Mouse (Mus musculus) forebrain, embryonic 15.5 days (tissue): ENCODE results near the gene Ferd3l. TPM values are rescaled to one million over a fixed set of nuclear protein-coding genes. Genes with fewer than 3 reads are reported as not detected.

Source experiments
- ATAC-seq: fragments of 200-750 bp; cut with Nextera tagmentation; replicated peaks from 2 replicates; pipeline ENCODE4 v1.8.0; 2017; ENCODE audit warnings: mild to moderate bottlenecking, moderate TSS enrichment, moderate library complexity
- H3K27ac ChIP-seq: fragments of 300-500 bp; sonication (generic); replicated peaks from 2 replicates; pipeline ENCODE4 v1.5.1; 2015; ENCODE audit warnings: mild to moderate bottlenecking, inconsistent platforms
- H3K27me3 ChIP-seq: fragments of 300-500 bp; sonication (generic); 2 replicates; pipeline ENCODE4 v1.6.1; 2015; ENCODE audit warnings: inconsistent platforms
- H3K36me3 ChIP-seq: fragments of 300-500 bp; sonication (generic); 2 replicates; pipeline ENCODE4 v1.6.1; 2015; ENCODE audit warnings: mild to moderate bottlenecking, inconsistent platforms
- H3K4me1 ChIP-seq: fragments of 300-500 bp; sonication (generic); 2 replicates; pipeline ENCODE4 v1.6.1; 2015; ENCODE audit warnings: inconsistent platforms
- H3K4me2 ChIP-seq: fragments of 300-500 bp; sonication (generic); replicated peaks from 2 replicates; pipeline ENCODE4 v1.6.1; 2015; ENCODE audit warnings: mild to moderate bottlenecking, inconsistent platforms
- H3K4me3 ChIP-seq: fragments of 300-500 bp; sonication (generic); 2 replicates; pipeline ENCODE4 v1.5.1; 2015; ENCODE audit warnings: mild to moderate bottlenecking, inconsistent platforms
- H3K9ac ChIP-seq: fragments of 300-500 bp; sonication (generic); replicated peaks from 2 replicates; pipeline ENCODE4 v1.6.1; 2015; ENCODE audit warnings: mild to moderate bottlenecking, inconsistent platforms
- H3K9me3 ChIP-seq: fragments of 300-500 bp; sonication (generic); 2 replicates; pipeline ENCODE4 v1.6.1; 2016; ENCODE audit warnings: inconsistent platforms
- WGBS: fragments of 180-500 bp; shearing (Covaris S2); methylation state at CpG from one replicate; pipeline ENCODE4 v1.1.7; 2015; ENCODE audit warnings: mixed read lengths; 5-methylcytosine and 5-hydroxymethylcytosine counted together
- polyA plus RNA-seq: library from polyadenylated mRNA; unstranded; fragments of >200 nt; fragmentation: Nextera tagmentation; extraction: Ambion mirVana; gene quantifications from 2 replicates; pipeline ENCODE4 v1.2.1, GENCODE M21; 2015

Gene Ferd3l
- polyA plus RNA-seq, 1 experiment from 2014 or later, result not detected

DNA sequence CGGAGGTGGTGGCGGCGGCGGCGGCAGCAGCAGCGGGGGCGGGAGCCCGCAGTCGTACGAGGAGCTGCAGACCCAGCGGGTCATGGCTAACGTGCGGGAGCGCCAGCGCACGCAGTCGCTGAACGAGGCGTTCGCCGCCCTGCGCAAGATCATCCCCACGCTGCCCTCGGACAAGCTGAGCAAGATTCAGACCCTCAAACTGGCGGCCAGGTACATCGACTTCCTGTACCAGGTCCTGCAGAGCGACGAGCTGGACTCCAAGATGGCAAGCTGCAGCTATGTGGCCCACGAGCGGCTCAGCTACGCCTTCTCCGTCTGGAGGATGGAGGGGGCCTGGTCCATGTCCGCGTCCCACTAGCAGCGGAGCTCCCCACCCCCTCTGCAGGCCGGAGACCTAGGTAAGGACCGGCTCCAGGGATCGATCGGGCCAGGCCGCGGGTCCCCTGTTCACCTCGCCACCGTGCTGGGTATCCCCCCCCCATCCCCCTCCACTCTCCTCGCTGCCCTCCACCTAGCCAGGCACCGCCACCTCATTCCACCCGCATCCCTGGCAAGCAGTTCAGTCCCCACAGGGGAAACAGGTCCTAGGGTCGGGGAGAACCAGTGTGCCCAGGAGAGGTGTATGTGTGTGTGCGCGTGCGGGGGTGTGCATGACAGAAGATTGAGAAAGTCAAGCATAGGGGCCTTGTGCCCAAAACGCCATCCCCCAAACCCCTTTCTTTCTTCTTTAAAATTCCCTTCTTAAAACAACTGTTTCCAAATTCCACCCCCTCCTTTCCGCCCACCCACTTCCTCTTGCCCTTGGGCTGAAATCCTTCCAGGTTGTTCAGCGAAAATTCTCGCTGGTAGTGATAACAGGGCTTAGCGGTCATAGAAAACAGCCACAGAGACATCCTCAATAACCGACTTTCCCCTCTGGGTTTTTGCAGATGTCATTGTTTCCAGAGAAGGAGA lies 30.3 kb downstream of the Ferd3l start:
- H3K27ac ChIP-seq, result no peak overlapping the region
- no peaks in the 10 kb centered on the region for H3K36me3 ChIP-seq
- peak overlapping the region; percentile 80 for H3K4me2 ChIP-seq
- peak overlapping the region; percentile 37 for H3K9ac ChIP-seq
- peak; percentile 36 for ATAC-seq
- H3K4me1 ChIP-seq, result peaks cover 17% of the 10 kb centered on the region
- WGBS, result 1% methylated on average over 49 of the region's 56 CpGs
- H3K4me3 ChIP-seq, result peak overlapping the region; percentile 45
- H3K27me3 ChIP-seq, result peaks cover 86% of the 10 kb centered on the region
- H3K9me3 ChIP-seq, result no peaks in the 10 kb centered on the region

DNA sequence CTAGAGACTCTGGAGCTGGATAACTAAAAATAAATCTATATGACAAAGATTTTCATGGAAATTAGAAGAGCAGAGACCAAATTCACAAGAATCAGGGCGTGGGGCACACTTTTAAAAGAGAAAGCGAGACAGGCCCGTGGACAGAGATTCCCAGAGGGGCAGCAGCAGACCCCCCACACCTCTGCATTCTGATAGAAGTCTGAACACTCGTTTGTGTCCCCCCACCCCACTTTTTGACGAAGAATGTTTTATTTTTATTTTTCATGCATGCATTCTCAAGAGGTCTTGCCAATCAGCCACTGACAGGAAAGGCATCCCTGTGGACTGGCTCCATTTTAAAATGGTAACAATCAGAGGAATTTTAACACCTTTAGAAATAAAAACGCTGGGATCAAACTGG lies 31.0 kb downstream of the Ferd3l start:
- Histone ChIP-seq H3K9ac (no peak overlapping the region), H3K9me3 (no peaks in the 10 kb centered on the region), H3K27ac (no peak overlapping the region), H3K4me3 (no peak overlapping the region), H3K36me3 (no peaks in the 10 kb centered on the region), H3K4me2 (no peak overlapping the region), H3K4me1 (peaks cover 17% of the 10 kb centered on the region), H3K27me3 (peaks cover 85% of the 10 kb centered on the region)
- WGBS, result 2% methylated on average over 6 of the region's 6 CpGs
- ATAC-seq, result no peak

DNA sequence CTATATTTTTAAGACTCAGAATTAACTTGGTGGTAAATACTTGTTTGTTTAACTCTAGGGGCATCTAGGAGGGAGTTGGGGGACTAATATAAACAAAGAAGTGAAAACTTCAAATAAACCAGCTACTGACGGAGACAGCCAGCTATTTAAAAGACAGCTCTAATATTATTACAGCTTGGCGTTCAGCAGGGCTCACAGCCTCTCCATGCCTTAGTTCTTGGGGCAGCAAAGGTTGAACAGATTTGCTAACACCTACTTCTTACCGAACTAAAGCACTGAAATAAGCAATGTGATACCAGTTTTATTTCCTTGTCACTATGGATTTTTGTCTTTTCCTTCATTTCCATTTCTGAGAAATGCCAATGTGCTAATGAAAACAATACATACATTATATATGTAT lies 31.6 kb downstream of the Ferd3l start:
- whole genome bisulfite sequencing, result 4% methylated on average over 3 of the region's 3 CpGs
- Histone ChIP-seq H3K27ac (no peak overlapping the region), H3K4me1 (peaks cover 17% of the 10 kb centered on the region), H3K36me3 (no peaks in the 10 kb centered on the region), H3K9me3 (no peaks in the 10 kb centered on the region), H3K4me2 (no peak overlapping the region), H3K27me3 (peaks cover 87% of the 10 kb centered on the region), H3K4me3 (no peak overlapping the region), H3K9ac (no peak overlapping the region)
- no peak for ATAC-seq

DNA sequence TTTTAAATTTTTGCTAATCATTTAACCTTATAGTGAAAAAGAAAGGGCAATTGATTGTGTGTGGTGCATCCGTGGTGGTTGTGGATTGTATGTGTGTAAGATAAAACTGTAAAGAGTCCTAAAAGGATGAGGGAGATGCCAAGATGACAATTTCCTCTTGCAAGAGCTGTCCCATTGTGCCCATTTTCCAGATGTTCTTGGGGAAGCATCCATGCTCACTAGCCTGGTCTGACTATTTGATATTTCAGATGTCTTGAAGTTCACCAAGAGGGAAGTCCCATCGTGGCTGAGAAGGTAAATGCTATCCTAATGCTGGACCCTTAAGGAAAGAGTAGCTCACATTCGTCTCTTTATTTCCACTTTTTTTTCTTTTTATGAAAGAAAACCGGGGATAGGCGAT lies 32.8 kb downstream of the Ferd3l start:
- Histone ChIP-seq H3K4me3 (no peak overlapping the region), H3K27ac (no peak overlapping the region), H3K9me3 (no peaks in the 10 kb centered on the region), H3K4me1 (peaks cover 17% of the 10 kb centered on the region), H3K27me3 (peaks cover 85% of the 10 kb centered on the region), H3K9ac (no peak overlapping the region), H3K4me2 (no peak overlapping the region), H3K36me3 (no peaks in the 10 kb centered on the region)
- WGBS, result 10% methylated on average over 5 of the region's 5 CpGs
- ATAC-seq, result no peak

DNA sequence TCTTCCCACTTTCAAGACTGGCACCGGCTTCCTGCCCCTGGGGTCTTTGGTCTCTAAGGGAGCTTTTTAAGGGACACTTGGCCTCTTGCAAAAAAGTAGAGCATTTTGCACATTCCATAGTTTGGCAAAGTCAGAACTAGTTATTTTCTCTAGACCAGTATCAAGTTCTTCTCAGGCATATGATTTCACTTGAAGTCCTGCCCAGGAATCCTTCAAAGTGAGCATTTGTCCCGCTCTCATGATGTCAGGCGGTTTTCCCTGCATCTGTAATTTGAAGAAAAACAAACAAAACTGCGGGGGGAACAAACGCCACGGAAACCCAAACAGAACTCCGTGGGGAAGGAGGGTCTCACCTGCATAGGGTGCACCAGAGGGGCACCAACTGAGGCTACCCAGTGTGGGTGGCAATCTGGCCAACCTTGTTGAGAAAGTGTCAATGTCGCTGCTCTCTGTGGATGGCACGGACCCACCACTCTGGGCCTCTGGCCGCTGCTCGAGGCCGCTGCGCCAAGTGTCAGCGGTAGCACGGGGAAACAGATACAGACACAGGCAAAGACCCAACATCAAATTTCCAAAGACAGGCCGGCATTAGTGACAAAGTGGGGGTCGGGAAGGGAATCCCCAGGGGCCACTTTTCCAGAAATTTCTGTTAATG lies 34.0 kb downstream of the Ferd3l start:
- Histone ChIP-seq H3K4me1 (peaks cover 23% of the 10 kb centered on the region), H3K36me3 (no peaks in the 10 kb centered on the region), H3K4me3 (no peak overlapping the region), H3K27ac (no peak overlapping the region), H3K9ac (no peak overlapping the region), H3K27me3 (peaks cover 83% of the 10 kb centered on the region), H3K4me2 (no peak overlapping the region), H3K9me3 (no peaks in the 10 kb centered on the region)
- 2% methylated on average over 17 of the region's 17 CpGs for WGBS
- no peak for ATAC-seq

DNA sequence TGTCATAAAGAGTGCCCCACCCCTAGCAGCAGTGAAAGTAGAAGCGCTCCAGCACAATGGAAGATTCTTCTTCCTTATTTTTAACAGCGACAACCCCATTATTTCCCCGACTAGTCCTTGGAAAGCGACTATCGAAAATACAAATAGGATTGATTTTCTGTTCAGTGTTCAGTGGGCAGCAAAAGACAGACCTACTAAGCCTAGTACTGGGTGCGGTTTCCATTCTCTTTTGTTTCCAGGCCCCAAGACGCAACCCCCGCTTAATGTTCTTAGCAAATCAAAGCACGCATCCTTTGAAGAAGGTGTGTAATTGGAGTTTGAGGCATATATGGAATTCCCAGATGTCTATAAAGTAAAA lies 34.5 kb downstream of the Ferd3l start:
- 5% methylated on average over 9 of the region's 9 CpGs for WGBS
- Histone ChIP-seq H3K9me3 (no peaks in the 10 kb centered on the region), H3K4me1 (peaks cover 23% of the 10 kb centered on the region), H3K4me2 (no peak overlapping the region), H3K27ac (no peak overlapping the region), H3K27me3 (peaks cover 84% of the 10 kb centered on the region), H3K9ac (no peak overlapping the region), H3K36me3 (no peaks in the 10 kb centered on the region), H3K4me3 (no peak overlapping the region)
- ATAC-seq, result no peak

DNA sequence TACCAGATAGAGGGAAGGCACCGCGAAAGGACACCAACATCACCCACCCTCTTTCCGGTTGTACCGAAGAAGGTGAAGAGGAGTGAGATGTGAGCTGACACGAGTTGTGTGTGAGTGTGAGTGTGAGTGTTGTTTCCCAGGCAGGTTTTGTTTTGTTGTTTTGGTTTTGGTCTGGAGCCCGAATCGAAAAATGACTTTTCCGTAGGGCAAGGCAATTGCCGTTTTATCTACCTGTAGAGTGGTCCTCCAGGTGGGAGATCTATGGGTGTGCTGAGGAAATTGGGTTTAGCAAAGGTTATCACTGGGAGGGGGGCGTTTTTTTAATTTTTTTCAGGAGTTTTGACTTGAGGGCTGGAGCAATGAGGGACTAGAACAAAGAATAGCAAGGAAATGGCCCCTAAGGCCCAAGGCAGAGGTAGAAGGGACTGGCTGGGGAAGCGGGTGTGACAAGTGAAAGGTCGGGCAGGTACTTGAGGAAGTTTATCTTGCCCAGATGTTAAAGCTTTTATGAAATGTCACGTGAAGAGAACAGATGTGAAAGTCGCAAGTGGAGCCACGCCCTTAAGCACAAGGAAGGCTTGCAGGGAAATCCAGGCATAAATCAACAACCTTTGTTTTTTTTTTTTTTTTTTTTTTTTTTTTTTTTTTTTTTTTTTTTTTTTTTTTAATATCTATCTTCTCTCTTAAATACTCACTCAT lies 35.6 kb downstream of the Ferd3l start:
- no peak overlapping the region for H3K9ac ChIP-seq
- H3K9me3 ChIP-seq, result no peaks in the 10 kb centered on the region
- H3K27me3 ChIP-seq, result peaks cover 82% of the 10 kb centered on the region
- no peak overlapping the region for H3K4me2 ChIP-seq
- H3K4me3 ChIP-seq, result no peak overlapping the region
- 1% methylated on average over 15 of the region's 15 CpGs for WGBS
- peaks cover 21% of the 10 kb centered on the region for H3K4me1 ChIP-seq
- no peak overlapping the region for H3K27ac ChIP-seq
- H3K36me3 ChIP-seq, result no peaks in the 10 kb centered on the region
- no peak for ATAC-seq

DNA sequence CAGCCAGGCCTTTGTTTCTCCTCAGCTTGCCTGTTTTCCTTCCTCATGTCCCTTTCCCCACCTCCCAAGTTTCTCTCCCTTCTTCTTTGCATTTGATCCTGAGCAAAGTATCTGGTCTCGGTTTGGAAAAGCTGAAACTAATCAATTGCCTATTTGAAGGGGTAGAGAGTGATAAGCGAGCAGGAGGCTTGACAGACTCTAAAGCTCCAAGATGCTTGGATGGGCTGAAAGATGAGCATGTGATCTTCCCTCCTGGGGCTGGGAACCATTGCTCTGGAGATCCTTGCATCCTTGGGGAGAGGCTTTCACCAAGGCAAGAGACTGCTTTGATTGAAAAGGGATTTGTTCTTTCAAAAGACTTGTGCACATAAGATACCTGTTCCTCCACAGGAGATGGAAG lies 36.2 kb downstream of the Ferd3l start:
- Histone ChIP-seq H3K9me3 (no peaks in the 10 kb centered on the region), H3K27ac (no peak overlapping the region), H3K9ac (no peak overlapping the region), H3K4me2 (no peak overlapping the region), H3K4me1 (peaks cover 21% of the 10 kb centered on the region), H3K36me3 (no peaks in the 10 kb centered on the region), H3K27me3 (peaks cover 82% of the 10 kb centered on the region), H3K4me3 (no peak overlapping the region)
- WGBS, result 19% methylated on average over 2 of the region's 2 CpGs
- no peak for ATAC-seq

DNA sequence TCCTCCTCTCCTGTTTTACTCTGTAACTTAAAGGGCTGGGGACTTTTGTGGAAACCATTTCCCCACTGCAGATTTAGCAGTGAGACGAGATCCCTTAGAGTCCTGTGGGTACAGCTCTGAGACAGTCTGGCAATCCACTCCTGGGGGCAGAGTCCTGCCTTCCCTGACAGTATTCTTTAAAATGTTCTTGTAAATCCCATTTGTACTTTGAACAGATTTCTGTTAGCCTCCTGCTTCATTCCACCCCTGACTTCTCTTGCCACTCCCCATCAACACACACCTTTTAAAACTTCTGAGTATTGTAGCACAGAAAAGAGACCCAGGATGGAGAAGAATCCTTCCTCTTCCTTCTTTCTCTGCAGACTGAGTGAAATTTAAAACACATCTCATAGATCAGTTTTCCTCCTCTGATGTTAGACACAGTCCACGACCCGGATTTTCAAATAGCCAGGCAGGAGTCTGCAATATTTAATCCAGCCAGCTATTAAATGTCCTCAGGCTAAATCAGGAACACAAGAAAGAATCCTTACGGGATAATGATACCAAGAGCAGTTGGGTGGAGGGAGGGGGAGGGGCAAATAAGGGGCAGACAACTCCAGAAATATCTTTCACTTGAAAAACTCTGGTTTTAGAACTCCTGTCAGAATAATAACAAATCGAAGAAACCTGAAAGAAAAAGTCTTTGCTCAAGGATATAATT lies 37.6 kb downstream of the Ferd3l start:
- no peak overlapping the region for H3K27ac ChIP-seq
- H3K36me3 ChIP-seq, result no peaks in the 10 kb centered on the region
- 2% methylated on average over 5 of the region's 5 CpGs for WGBS
- no peaks in the 10 kb centered on the region for H3K9me3 ChIP-seq
- H3K4me1 ChIP-seq, result peaks cover 21% of the 10 kb centered on the region
- ATAC-seq, result no peak
- H3K4me2 ChIP-seq, result no peak overlapping the region
- H3K9ac ChIP-seq, result no peak overlapping the region
- H3K27me3 ChIP-seq, result peaks cover 84% of the 10 kb centered on the region
- no peak overlapping the region for H3K4me3 ChIP-seq

DNA sequence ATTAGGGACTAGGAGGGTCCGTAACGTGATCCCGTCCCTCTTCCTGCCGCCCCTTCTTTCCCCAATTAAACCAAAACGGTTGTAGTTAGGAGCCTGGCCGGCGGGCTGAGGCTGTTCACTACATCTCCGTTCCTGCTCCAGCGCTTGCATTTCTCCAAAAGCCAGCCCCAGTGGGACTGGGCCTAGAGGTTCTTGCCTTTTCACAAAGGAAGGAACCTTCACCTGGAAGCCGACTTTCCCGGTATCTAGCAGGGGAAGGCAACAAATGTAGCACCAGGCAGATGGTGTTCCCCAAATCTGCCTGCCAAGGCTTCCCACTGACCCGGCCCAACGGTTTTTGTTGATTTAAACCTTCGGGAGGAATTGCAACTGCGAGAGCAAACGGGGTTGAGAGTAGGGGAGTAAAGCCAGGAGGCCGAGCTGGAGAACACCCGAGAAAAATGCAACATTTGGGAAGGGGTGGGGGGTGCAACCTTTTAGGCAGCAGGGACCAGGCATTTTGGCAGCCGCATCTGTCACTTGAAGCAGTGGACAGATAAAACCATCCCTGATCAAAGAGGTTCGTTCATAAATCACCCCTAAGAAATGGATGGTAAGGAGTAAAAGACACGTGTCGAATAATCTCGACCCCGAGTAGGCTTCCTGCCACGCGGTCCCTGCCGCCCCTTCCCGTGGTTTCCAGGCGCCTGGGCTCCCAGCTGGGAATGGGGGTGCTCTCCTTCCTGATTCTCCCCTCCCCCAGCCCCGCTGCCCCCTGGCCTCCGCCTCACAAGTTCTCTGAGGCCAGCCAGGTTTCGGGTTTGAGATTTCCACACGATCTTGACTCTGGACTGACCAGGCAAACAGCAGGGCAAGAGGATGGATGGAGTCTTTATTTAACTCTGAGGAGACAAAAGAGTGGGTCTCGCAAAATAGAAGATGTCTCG lies 38.5 kb downstream of the Ferd3l start:
- no peaks in the 10 kb centered on the region for H3K9me3 ChIP-seq
- H3K27me3 ChIP-seq, result peaks cover 84% of the 10 kb centered on the region
- WGBS, result under 1% methylated on average over 35 of the region's 35 CpGs
- no peak; the same call in 1 of the 2 replicates for ATAC-seq
- no peak overlapping the region for H3K27ac ChIP-seq
- H3K4me1 ChIP-seq, result peaks cover 21% of the 10 kb centered on the region
- H3K4me2 ChIP-seq, result 0 out of 2 replicates have a peak overlapping the region, but pooled peaks have one; percentile 22
- H3K9ac ChIP-seq, result no peak overlapping the region
- no peaks in the 10 kb centered on the region for H3K36me3 ChIP-seq
- H3K4me3 ChIP-seq, result no peak overlapping the region

DNA sequence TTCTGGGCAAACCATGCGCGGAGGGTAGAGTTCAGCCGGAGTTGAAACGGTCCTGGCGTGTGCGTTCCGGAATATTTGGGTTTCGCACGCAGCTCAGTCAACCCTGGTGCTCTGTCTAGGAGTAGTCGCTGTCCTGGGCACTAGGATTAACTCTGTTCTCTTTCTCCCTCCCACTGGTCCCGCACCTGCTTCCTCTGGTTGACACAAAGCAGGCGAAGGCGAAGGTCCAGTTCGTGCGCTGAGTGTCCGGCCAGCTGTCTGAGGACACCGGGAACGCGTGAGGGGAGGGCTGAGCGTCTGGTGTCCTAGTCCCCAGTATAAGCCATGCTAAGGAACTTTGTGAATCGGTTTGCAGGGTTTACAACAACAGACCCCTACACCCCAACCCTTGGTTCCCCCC lies 39.3 kb downstream of the Ferd3l start:
- H3K4me1 ChIP-seq, result peaks cover 21% of the 10 kb centered on the region
- H3K9ac ChIP-seq, result no peak overlapping the region
- WGBS, result under 1% methylated on average over 21 of the region's 21 CpGs
- 0 out of 2 replicates have a peak overlapping the region, but pooled peaks have one; percentile 6 for H3K4me2 ChIP-seq
- ATAC-seq, result peak; percentile 71
- H3K27me3 ChIP-seq, result peaks cover 80% of the 10 kb centered on the region
- no peak overlapping the region for H3K27ac ChIP-seq
- H3K36me3 ChIP-seq, result no peaks in the 10 kb centered on the region
- no peaks in the 10 kb centered on the region for H3K9me3 ChIP-seq
- H3K4me3 ChIP-seq, result no peak overlapping the region
